ENCODE assay signal across 8 mouse cellular contexts in genomic region chr7:73715928-73716749, GRCm38 (mm10). TPM values are rescaled to one million over a fixed set of nuclear protein-coding genes. Genes with fewer than 3 reads are reported as not detected.
DNase-seq lines count a peak whose midpoint lies in the region; ATAC-seq and TF ChIP-seq lines count a peak whose summit lies in the region.

No protein-coding gene starts in this region.

- dilution Hi-C loops in CH12.LX (cut with MboI; ENCODE audit: extremely low pct_ligation_motif_present, extremely low pct_unique_long_range_greater_than_20kb, low sequenced_read_pairs): no loop called here

- no peak for TF ChIP-seq POLR2A in CH12.LX (IDR thresholded peaks at IDR 0.05; ENCODE audit: low read depth, low read length)

- no peak overlapping the region for H3K4me3 ChIP-seq in CH12.LX (replicated peaks in 1 of 3; ENCODE audit: low read depth in 2 of 3, low read length in 2 of 3, poor library complexity in 1 of 3)
- no peak overlapping the region for H3K4me3 ChIP-seq in forebrain, embryonic 15.5 days
- no peak overlapping the region for H3K4me3 ChIP-seq in hindbrain, embryonic 11.5 days (ENCODE audit: low read depth, low read length)
- no peak overlapping the region for H3K4me3 ChIP-seq in lung, postnatal 0 days (ENCODE audit: low read depth, low read length)

- no peak for TF ChIP-seq CTCF in CH12.LX (conservative IDR thresholded peaks at IDR 0.05 in 1 of 2, IDR thresholded peaks at IDR 0.05 in 1 of 2; ENCODE audit: low read depth in 2 of 2, low read length in 2 of 2)
- TF ChIP-seq CTCF in lung, postnatal 0 days (IDR thresholded peaks at IDR 0.05): no peak

- peak overlapping the region; percentile 14; the same call in 1 of the 2 replicates for H3K4me2 ChIP-seq in CH12.LX (ENCODE audit: insufficient read depth, low read depth, poor library complexity, severe bottlenecking)
- H3K4me2 ChIP-seq in forebrain, embryonic 15.5 days (replicated peaks): no peak overlapping the region
- no peak overlapping the region for H3K4me2 ChIP-seq in hindbrain, embryonic 11.5 days (replicated peaks; ENCODE audit: low read depth, low read length)
- no peak overlapping the region for H3K4me2 ChIP-seq in lung, postnatal 0 days (replicated peaks; ENCODE audit: low read depth, low read length)

- peak; percentile 90 for ATAC-seq in forebrain, embryonic 15.5 days (replicated peaks)
- ATAC-seq in hindbrain, embryonic 11.5 days (ENCODE audit: low FRiP score): peak; percentile 87
- ATAC-seq in lung, postnatal 0 days: peak; percentile 67

- 58% methylated on average over 15 of the region's 15 CpGs for WGBS in forebrain, embryonic 15.5 days
- 49% methylated on average over 15 of the region's 15 CpGs for WGBS in hindbrain, embryonic 11.5 days
- WGBS in lung, postnatal 0 days: 37% methylated on average over 15 of the region's 15 CpGs

- no peaks in the 10 kb centered on the region for H3K79me2 ChIP-seq in CH12.LX (replicated peaks; ENCODE audit: control insufficient read depth, extremely low read depth, insufficient read depth, poor library complexity, severe bottlenecking)

- TF ChIP-seq EP300 in CH12.LX (IDR thresholded peaks at IDR 0.05; ENCODE audit: low read length): no peak
- no peak for TF ChIP-seq EP300 in lung, postnatal 0 days (IDR thresholded peaks at IDR 0.05)

- no peaks in the 10 kb centered on the region for H3K4me1 ChIP-seq in CH12.LX (ENCODE audit: control insufficient read depth in 1 of 2, insufficient read depth in 2 of 2)
- H3K4me1 ChIP-seq in forebrain, embryonic 15.5 days: peaks cover 11% of the 10 kb centered on the region
- no peaks in the 10 kb centered on the region for H3K4me1 ChIP-seq in hindbrain, embryonic 11.5 days (replicated peaks; ENCODE audit: control insufficient read depth, insufficient read depth, low read length)
- no peaks in the 10 kb centered on the region for H3K4me1 ChIP-seq in lung, postnatal 0 days (ENCODE audit: insufficient read depth, low read depth, low read length)

- H3K27ac ChIP-seq in CH12.LX (ENCODE audit: insufficient read depth, low read depth): no peak overlapping the region
- H3K27ac ChIP-seq in forebrain, embryonic 15.5 days (replicated peaks): no peak overlapping the region
- H3K27ac ChIP-seq in hindbrain, embryonic 11.5 days (ENCODE audit: low read depth, low read length): peak overlapping the region; percentile 43; the same call in 1 of the 2 replicates
- H3K27ac ChIP-seq in lung, postnatal 0 days (ENCODE audit: low read length): no peak overlapping the region

- in situ Hi-C loops in CH12.LX (cut with MboI; ENCODE audit: low pct_ligation_motif_present, low pct_unique_long_range_greater_than_20kb, low sequenced_read_pairs): no loop called here

- H3K36me3 ChIP-seq in CH12.LX (replicated peaks in 1 of 2; ENCODE audit: control insufficient read depth in 1 of 2, insufficient read depth in 1 of 2, low read length in 1 of 2): no peaks in the 10 kb centered on the region
- no peaks in the 10 kb centered on the region for H3K36me3 ChIP-seq in forebrain, embryonic 15.5 days
- no peaks in the 10 kb centered on the region for H3K36me3 ChIP-seq in hindbrain, embryonic 11.5 days (ENCODE audit: control insufficient read depth, insufficient read depth, low read length)
- no peaks in the 10 kb centered on the region for H3K36me3 ChIP-seq in lung, postnatal 0 days (ENCODE audit: insufficient read depth, low read length)

- peaks cover 6% of the 10 kb centered on the region for H3K9me3 ChIP-seq in CH12.LX (replicated peaks; ENCODE audit: low read length)
- no peaks in the 10 kb centered on the region for H3K9me3 ChIP-seq in forebrain, embryonic 15.5 days
- no peaks in the 10 kb centered on the region for H3K9me3 ChIP-seq in hindbrain, embryonic 11.5 days (ENCODE audit: control insufficient read depth, low read length)
- no peaks in the 10 kb centered on the region for H3K9me3 ChIP-seq in lung, postnatal 0 days (ENCODE audit: low read length)

- no peak overlapping the region for H3K9ac ChIP-seq in CH12.LX (ENCODE audit: insufficient read depth, low read depth)
- no peak overlapping the region for H3K9ac ChIP-seq in forebrain, embryonic 15.5 days (replicated peaks)
- H3K9ac ChIP-seq in hindbrain, embryonic 11.5 days (ENCODE audit: low read depth, low read length): no peak overlapping the region
- H3K9ac ChIP-seq in lung, postnatal 0 days (replicated peaks; ENCODE audit: low read depth): no peak overlapping the region

- DNase-seq in CH12.LX (ENCODE audit: extremely low read depth): no peak
- peak; percentile 42 for DNase-seq in cerebellum, adult 11-12 months
- DNase-seq in hindbrain, embryonic 11.5 days (ENCODE audit: low spot score): peak; percentile 54
- peak; percentile 79 for DNase-seq in lung, postnatal 0 days (ENCODE audit: low spot score)
- peak; percentile 19 for DNase-seq in right cerebral cortex, postnatal 14 days
- no peak for DNase-seq in liver
- no peak for DNase-seq in spleen, adult 12 weeks (ENCODE audit: low spot score)

- no peak for TF ChIP-seq RAD21 in CH12.LX (IDR thresholded peaks at IDR 0.05; ENCODE audit: low read depth, low read length)

- peaks cover 52% of the 10 kb centered on the region for H3K27me3 ChIP-seq in CH12.LX (replicated peaks)
- no peaks in the 10 kb centered on the region for H3K27me3 ChIP-seq in forebrain, embryonic 15.5 days
- no peaks in the 10 kb centered on the region for H3K27me3 ChIP-seq in hindbrain, embryonic 11.5 days (ENCODE audit: control insufficient read depth, insufficient read depth, low read length)
- no peaks in the 10 kb centered on the region for H3K27me3 ChIP-seq in lung, postnatal 0 days (replicated peaks; ENCODE audit: insufficient read depth, low read length)

TF ChIP-seq in CH12.LX, 34 proteins besides CTCF, POLR2A, EP300 and RAD21:
- TF ChIP-seq CHD1 (IDR thresholded peaks at IDR 0.05; ENCODE audit: low read depth, low read length) (no peak), ZNF384 (IDR thresholded peaks at IDR 0.05; ENCODE audit: low read depth, low read length) (no peak), JUN (IDR thresholded peaks at IDR 0.05; ENCODE audit: insufficient read depth, low read depth, low read length) (no peak), MAX (IDR thresholded peaks at IDR 0.05; ENCODE audit: low read length) (no peak), MEF2A (IDR thresholded peaks at IDR 0.05; ENCODE audit: borderline replicate concordance, low read depth, low read length) (no peak), UBTF (IDR thresholded peaks at IDR 0.05; ENCODE audit: low read depth, low read length) (no peak), ZMIZ1 (IDR thresholded peaks at IDR 0.05; ENCODE audit: low read depth, low read length) (no peak), CHD2 (IDR thresholded peaks at IDR 0.05; ENCODE audit: low read length) (no peak)
TF ChIP-seq in CH12.LX: peak in this region for 0.

RNA-seq across cellular contexts. Expression of gene Fam174b, which starts 24.0 kb away (rescaled TPM):
- total RNA-seq in CH12.LX (2012; rRNA removed) (not detected in 2 replicates), CH12.LX (2014; rRNA removed) (not detected in 2 replicates)
- not detected in 2 replicates for polyA plus RNA-seq in CH12.LX (2012; ENCODE audit: insufficient read length, low read depth)
- polyA plus RNA-seq in forebrain, embryonic 15.5 days (2015; fragmentation: Nextera tagmentation; extraction: Ambion mirVana): 28.2 and 31.2 TPM in 2 replicates
- 28.4 and 29.4 TPM in 2 replicates for polyA plus RNA-seq in hindbrain, embryonic 11.5 days (2014; fragmentation: Nextera tagmentation; extraction: Ambion mirVana)
- 116 and 147 TPM in 2 replicates for polyA plus RNA-seq in lung, postnatal 0 days (2015; fragmentation: Nextera tagmentation; extraction: Ambion mirVana)

Comparison
In these comparisons a context has a peak if more than half of its experiments do, and no peak if none do; other contexts are left out.
1. DNase-seq: peak in cerebellum, adult 11-12 months (single experiment), hindbrain, embryonic 11.5 days (single experiment), lung, postnatal 0 days (single experiment) and right cerebral cortex, postnatal 14 days (single experiment); none in CH12.LX (single experiment), liver (single experiment) and spleen, adult 12 weeks (single experiment).
2. RNA of gene Fam174b, which starts 24.0 kb away (polyA plus RNA-seq): 116 to 147 TPM in lung, postnatal 0 days, 28.2 to 31.2 TPM in forebrain, embryonic 15.5 days and 28.4 to 29.4 TPM in hindbrain, embryonic 11.5 days; not detected in CH12.LX; every median in the first group is over 10 times any median in the second.
3. Peak in every context shown above with its lines, with median percentiles within 50 percentile points of each other: ATAC-seq.